Mouse (Mus musculus) kidney, postnatal 4 days (tissue): Measurements from ENCODE around the gene Zmynd15.
A peak's percentile ranks its signal among the peaks of the same experiment; 100 is the strongest.

Source experiments
- DNase-seq, 2 experiments: peaks; one replicate each; pipeline ENCODE4 v3.0.0; 2021; ENCODE audit warnings: mixed read lengths in 2 of 2

Zmynd15 gene

GRCm38 (mm10) chr11:70506962-70507515, 47.8 kb downstream of the Zmynd15 start:
- no peak for DNase-seq

- DNase-seq = peak; percentile 64 to 70
Measured at GRCm38 (mm10) chr11:70509753-70510564, 50.7 kb downstream of the Zmynd15 start.

GRCm38 (mm10) chr11:70511242-70511641, 52.0 kb downstream of the Zmynd15 start:
- DNase-seq = no peak

GRCm38 (mm10) chr11:70511825-70512224, 52.6 kb downstream of the Zmynd15 start:
- no peak for DNase-seq

- DNase-seq = no peak
Measured at GRCm38 (mm10) chr11:70512709-70513342, 53.6 kb downstream of the Zmynd15 start.

- DNase-seq = peak; percentile 16 to 26
Measured at GRCm38 (mm10) chr11:70513520-70513919, 54.3 kb downstream of the Zmynd15 start.

GRCm38 (mm10) chr11:70514288-70514687, 55.1 kb downstream of the Zmynd15 start, which contains the start of gene Vmo1:
TSS of gene Vmo1 (minus strand) at chr11:70514616.
- DNase-seq = no peak
